Mouse (Mus musculus): Measurements from ENCODE around the gene Dicer1.

Gene Dicer1

GRCm38 (mm10) chr12:104751814-104752765 lies at the start of gene Dicer1:
Dicer1 (minus strand) TSS chr12:104751952.
- DNase-seq, result peak; percentile 97 to 99

GRCm38 (mm10) chr12:104799365-104799764 lies 47.6 kb upstream of the Dicer1 start:
- peak in 1 of 2 experiments; percentile 48 for DNase-seq

DNA sequence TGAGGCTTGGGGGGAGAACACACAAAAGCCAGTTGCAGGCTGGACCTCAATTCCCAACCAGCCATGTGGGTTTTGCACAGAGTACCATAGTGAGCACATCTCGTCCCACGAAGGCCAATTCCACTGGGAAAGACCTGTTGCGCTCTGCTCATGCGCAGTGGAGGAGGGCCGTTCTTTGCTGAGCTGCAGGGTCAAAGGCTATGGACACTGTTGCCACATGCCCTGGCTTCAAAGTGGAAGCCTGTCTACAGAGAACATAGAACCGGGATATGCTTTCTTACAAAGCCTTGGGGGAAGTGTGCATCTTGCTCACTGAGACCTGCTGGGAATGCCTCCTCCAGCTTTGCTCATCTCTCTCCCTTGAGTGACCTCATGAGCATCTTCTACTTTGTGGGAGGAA lies 46.2 kb upstream of the Dicer1 start:
- no peak for DNase-seq

DNA sequence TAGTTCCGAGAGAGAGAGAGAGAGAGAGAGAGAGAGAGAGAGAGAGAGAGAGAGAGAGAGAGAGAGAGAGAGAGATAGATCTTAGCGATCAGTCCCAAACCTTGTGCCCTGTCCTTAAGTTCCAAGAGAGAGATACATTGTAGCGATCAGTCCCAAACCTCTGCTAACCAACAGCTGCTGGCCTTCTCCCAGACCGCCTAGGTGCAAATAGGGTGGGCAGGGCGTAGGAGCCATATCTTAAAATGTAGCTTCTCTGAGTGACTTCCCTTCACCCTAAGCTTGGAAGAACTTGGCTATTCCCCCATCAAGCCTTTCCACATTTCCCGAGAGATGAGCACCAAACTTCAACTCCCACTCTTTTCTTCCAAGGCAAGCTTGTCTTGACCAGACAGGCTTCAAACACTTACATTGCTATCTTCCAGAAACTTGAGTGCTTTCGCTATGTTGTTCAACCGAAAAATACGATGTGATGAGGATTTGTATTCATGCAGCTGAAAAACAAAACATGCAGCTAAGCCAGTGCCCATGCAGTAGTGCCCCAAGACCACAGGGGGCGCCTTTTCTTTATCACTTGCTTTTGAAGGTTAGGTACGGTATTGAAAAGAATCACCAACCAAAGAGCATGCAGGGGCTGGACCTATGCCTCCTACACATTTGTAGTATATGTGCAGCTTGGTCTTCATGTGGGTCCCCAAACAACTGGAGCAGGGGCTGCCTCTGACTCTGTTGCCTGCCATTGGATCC lies 45.1 kb upstream of the Dicer1 start:
- peak in 1 of 2 experiments; percentile 29 for DNase-seq

DNA sequence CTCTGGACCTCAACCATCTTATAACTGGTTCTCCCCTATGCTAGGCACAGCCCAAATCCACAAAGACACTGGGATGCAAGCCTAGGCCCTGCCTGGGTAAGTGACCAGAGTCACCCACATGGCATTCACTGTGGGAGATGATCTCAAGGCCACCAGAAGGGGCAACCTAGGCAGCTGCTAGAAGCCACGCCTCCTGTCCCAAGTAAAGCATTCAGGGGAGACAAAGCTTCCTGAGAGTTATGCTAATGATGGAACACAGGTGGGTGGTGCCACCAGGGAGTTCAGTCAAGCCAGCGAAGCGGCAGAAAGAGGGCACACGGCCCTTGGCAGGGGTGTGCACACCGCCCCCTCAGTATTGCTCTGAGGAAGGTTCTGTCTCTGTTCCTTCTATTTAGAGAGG lies 43.2 kb upstream of the Dicer1 start:
- no peak for DNase-seq

- no peak for DNase-seq
These were observed 41.7 kb upstream of the Dicer1 start for GRCm38 (mm10) chr12:104793486-104793885.

DNA sequence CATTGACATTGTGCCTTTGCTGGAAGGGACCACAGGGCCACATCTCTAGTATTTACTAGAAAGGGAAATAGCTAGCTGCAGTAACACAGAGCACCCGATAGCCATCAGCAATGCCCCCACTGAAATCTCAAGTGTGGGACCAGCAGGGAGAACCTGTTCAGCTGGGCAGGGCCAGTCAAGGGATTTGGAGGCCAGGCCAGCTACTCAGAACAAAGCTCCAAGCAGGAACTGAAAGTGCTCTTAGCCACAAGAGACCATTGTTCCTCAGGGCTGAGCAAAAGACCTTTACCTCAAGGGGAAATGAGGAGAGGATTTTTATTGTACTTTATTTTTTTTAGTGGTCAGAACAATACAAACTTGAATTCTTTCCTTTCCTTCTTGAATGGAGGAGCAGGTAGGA lies 25.9 kb upstream of the Dicer1 start:
- no peak for DNase-seq

GRCm38 (mm10) chr12:104771941-104772340 lies 20.2 kb upstream of the Dicer1 start:
- DNase-seq, result no peak

DNA sequence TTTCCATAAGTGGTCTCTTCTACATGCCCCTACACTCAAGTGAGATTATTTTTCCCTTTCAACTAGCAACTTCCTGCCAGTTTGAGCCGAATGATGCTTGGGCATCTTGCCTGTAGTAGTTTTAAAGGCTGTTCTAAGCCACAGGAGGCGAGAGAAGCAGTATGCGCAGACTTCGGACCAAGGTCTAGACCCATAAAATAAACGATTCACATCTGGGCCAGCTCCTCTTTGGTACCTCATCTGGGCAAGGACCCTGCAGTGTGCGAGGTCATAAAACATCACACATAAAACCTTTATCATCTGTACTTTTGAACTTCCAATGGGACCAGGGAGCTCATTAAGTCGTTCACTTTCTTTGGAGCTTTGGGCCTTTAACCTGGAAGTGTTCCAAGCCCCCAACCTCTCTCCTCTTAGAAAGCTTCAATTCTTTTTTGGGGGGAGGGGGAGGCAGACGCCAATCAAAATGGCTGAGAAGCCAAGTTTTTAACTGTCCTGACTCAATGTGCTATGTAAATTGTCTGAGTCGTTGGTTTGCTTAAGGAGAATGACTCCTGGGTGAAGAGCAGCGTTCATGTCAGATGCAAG lies 17.5 kb upstream of the Dicer1 start:
- DNase-seq, result no peak

DNA sequence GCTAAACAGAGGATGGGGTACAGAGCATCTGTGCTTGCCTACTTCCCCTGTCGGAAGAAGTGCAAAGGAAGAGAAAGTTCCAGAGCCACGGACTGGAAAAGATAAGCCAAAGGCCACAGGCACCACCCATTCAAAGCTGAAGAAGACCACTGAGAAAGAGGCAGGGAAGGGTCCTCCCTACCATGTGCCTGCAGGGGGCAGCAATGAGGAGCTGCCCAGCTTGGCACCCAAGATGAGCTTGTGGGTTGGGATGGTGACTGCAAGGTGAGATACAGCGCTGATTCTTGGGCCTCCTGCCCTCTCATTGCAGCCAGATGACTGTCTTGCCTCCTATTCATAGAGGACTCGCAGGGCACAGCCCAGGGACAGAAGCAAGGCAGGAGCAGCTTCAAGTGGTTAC lies 15.4 kb upstream of the Dicer1 start:
- peak in 1 of 2 experiments; percentile 11 for DNase-seq

GRCm38 (mm10) chr12:104765761-104766160 lies 14.0 kb upstream of the Dicer1 start:
- no peak for DNase-seq

DNA sequence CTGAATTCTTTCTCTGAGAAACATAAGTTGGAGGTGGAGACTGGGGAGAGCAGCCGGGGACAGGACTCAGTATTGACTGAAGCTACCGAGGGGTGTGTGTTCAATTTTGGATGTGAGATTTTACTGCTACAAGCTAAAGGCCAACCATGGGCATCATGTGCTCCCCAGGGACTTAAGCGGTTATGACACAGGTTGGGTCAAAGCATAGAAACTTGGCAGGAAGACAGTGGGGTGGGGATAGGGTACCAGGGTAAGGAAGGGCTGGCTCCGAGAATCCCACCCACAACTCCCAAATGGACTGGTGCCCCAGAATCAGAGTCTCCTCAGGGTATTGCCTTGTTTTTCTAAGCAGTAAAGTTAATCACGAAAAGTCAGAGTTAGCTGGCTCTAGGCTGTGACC lies 13.4 kb upstream of the Dicer1 start:
- no peak for DNase-seq

GRCm38 (mm10) chr12:104763918-104764317 lies 12.2 kb upstream of the Dicer1 start:
- no peak for DNase-seq

DNA sequence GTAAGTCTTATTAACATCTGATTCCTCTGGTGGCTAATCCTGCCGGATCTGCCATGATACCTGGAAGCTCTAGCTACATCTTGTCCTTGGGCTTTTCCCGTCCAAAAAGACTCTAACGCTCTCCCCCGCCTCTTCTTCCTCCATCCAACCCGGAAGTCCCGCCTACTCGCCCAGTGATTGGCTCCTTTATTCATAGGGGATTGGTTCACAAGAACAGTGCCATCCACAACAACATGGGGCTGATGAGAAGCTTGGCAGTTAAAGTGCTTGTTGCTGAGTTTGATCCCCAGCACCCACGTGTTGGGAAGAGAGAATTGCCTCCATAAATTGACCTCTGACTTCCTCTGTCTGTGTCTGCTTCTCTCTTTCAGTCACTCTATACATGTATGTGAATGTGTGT lies 9.7 kb upstream of the Dicer1 start:
- no peak for DNase-seq

GRCm38 (mm10) chr12:104758066-104758465 lies 6.3 kb upstream of the Dicer1 start:
- DNase-seq, result no peak

- no peak for DNase-seq
These were observed 1.9 kb upstream of the Dicer1 start for GRCm38 (mm10) chr12:104753686-104754085.

DNA sequence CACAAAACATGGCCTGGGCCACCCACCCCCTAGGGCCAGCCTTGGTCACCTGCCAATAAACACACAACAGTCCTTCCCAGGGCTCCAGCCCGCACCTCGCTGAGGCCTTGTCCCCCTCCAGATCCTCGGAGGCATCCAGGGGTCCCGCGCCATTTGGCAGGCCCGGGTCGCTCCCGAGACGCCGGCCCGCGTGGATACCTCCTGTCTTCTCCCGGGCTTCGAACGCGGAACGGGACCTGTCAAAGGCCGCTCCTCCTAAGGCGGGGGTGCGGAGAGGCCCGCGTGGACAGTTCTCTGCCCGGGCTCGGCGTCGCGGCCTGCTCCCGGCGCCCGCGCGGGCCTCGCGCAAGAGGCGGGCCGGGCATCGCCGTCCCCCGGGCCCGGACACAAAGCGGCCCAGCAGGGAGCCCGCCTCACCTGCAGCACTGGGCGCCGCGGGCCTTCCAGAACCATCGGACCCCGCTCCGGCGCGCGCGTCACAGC lies 380 bp downstream of the Dicer1 start:
- peak in 1 of 2 experiments; percentile 30 for DNase-seq

GRCm38 (mm10) chr12:104748946-104749345 lies 2.8 kb downstream of the Dicer1 start:
- no peak for DNase-seq

- DNase-seq, result no peak
These were observed 4.5 kb downstream of the Dicer1 start for GRCm38 (mm10) chr12:104747252-104747651.

DNA sequence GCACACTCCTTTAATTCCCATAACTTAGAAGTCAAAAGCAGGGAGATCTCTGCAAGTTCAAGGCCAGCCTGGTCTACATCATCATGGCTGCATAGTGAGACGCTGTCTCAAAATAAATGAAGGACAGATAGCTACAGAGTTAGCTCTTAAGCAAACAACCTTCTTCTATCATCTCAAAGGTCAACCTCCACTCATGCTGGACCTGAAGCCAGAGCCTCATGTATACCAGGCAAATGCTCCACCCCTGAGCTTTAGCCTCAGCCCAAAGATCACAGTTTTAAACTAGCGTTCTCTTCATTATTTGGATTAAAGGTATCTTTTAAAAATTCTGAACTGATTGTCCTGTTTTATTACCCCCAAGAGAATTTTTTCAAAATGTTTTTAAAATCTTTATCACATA lies 5.2 kb downstream of the Dicer1 start:
- peak in 1 of 2 experiments; percentile 29 for DNase-seq

GRCm38 (mm10) chr12:104743687-104744086 lies 8.1 kb downstream of the Dicer1 start:
- no peak for DNase-seq

GRCm38 (mm10) chr12:104742247-104742646 lies 9.5 kb downstream of the Dicer1 start:
- no peak for DNase-seq

Data from kidney, postnatal 25 days (tissue).